Mouse (Mus musculus) olfactory bulb, adult 2 months (tissue): ENCODE data around the gene Mrps34. TPM values are rescaled to one million over a fixed set of nuclear protein-coding genes. Genes with fewer than 3 reads are reported as not detected.

Experiments
- H3K27ac ChIP-seq: fragments of 200-500 bp; 2 replicates; pipeline ENCODE4 v1.5.1; 2012; ENCODE audit warnings: low read depth, low read length; ENCODE audit not compliant: insufficient read depth
- H3K4me1 ChIP-seq: fragments of 200-500 bp; 2 replicates; pipeline ENCODE4 v1.6.1; 2012; ENCODE audit warnings: low read length; ENCODE audit not compliant: control insufficient read depth, insufficient read depth
- H3K4me3 ChIP-seq: fragments of 200-500 bp; 2 replicates; pipeline ENCODE4 v1.5.1; 2012; ENCODE audit warnings: mild to moderate bottlenecking, low read depth, low read length, moderate library complexity; ENCODE audit not compliant: insufficient read depth
- CTCF ChIP-seq: fragments of 200-500 bp; IDR thresholded peaks from 2 replicates; pipeline ENCODE4 v1.5.1; 2012; ENCODE audit warnings: low read depth, mild to moderate bottlenecking, low read length, moderate library complexity; ENCODE audit not compliant: insufficient read depth
- POLR2A ChIP-seq: fragments of 200-500 bp; IDR thresholded peaks from 2 replicates; pipeline ENCODE4 v1.6.1; 2012; ENCODE audit warnings: mild to moderate bottlenecking, low read depth, low read length, moderate library complexity; ENCODE audit not compliant: insufficient read depth
- WGBS: fragments of 180-500 bp; shearing (Covaris S2); methylation state at CpG from one replicate; pipeline ENCODE4 v1.1.7; 2018; 5-methylcytosine and 5-hydroxymethylcytosine counted together
- polyA plus RNA-seq: library from polyadenylated mRNA; stranded (reverse); fragments of >200 nt; gene quantifications from 2 replicates; pipeline ENCODE4 v1.2.4, GENCODE M21; 2012; ENCODE audit warnings: low replicate concordance; ENCODE audit not compliant: missing spikeins, insufficient read depth, insufficient read length

Mrps34 gene
- polyA plus RNA-seq, 1 experiment, result not detected

DNA sequence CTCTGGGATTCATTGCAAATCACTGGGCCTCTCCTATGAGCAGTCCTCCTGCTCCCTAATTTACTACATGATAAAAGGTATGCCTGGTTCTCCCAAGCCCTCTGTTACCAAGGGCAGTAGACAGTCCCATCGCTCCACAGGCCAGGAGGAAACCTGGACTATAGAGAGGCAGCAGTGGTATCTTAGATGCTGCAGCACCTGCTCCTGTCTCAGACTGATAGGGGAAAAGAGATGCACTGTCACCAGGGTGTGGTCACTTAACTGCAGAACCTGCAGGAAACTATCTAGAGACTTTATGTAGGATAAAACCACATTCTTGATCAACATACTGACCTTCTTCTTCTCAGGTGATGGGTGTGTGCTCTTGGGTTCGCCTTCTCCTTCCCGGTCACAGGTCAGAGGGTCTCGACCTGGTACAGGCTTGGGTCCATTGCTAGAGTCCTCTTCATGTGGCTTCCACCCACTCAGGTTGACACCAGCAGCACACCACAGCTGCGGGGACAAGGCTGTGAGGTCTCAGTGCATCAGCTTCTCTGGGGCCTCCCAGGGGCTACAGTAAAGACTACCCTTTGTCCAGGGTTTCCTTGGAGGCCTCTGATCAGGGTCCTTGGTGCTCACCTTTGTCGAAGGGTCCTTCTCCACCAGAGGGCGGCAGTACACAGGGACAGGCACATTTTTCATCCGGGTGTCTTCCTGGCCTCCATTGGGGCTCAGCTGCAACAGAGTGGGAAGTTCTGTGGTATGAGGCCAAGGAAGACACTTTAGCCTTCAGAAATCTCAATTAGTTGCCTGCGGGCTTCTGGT is 8.0 kb downstream of the Mrps34 start:
- Histone ChIP-seq H3K27ac (no peak overlapping the region), H3K4me1 (peaks cover 9% of the 10 kb centered on the region), H3K4me3 (no peak overlapping the region)
- WGBS, result 67% methylated on average over 9 of the region's 9 CpGs
- TF ChIP-seq POLR2A, result no peak
- no peak for TF ChIP-seq CTCF

DNA sequence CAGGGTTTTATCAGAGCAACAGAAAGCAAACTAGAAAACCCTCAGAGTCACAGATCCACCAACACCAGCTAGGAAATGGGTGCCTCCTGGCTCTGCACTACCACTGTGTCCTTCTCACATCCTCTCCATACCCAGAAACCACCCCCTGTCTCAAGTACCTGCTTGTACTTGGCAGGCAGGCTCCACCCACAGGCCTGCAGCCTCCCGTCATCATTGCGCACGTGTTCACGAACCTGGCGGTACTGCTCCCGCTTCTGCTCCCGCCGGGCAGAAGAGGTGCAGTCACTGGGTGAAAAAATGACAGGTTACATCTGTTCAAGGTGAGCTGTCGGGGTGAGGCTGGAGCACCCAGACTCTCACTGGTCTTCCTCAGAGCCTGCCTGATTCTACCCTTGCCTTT is 8.9 kb downstream of the Mrps34 start:
- peaks cover under 1% of the 10 kb centered on the region; the same call in 1 of the 2 replicates for H3K4me1 ChIP-seq
- 89% methylated on average over 9 of the region's 9 CpGs for WGBS
- H3K27ac ChIP-seq, result no peak overlapping the region
- no peak overlapping the region for H3K4me3 ChIP-seq
- TF ChIP-seq CTCF, result no peak

DNA sequence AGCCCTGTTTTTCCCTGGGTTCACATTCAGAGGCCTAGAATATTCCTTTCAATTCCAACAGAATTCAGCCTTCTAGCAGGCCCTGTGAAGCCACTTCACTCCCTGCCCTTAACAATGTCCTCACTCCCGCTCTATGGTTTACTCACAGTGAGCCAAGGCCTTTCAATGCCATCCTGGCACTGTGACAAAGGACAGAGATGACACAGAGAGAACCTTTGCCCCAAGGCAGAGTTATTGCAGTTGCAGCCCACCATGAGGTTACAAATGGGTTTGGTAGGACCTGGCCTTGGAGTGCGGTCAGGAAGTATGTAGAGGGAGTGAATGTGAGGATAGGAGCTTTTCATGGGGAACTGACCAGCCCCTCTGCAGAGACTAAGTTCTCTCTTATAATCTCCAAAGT is 12.7 kb downstream of the Mrps34 start:
- TF ChIP-seq POLR2A (no peak), CTCF (no peak)
- H3K27ac ChIP-seq, result no peak overlapping the region
- peaks cover 3% of the 10 kb centered on the region; the same call in 1 of the 2 replicates for H3K4me1 ChIP-seq
- 80% methylated on average over 2 of the region's 2 CpGs for WGBS
- no peak overlapping the region for H3K4me3 ChIP-seq

DNA sequence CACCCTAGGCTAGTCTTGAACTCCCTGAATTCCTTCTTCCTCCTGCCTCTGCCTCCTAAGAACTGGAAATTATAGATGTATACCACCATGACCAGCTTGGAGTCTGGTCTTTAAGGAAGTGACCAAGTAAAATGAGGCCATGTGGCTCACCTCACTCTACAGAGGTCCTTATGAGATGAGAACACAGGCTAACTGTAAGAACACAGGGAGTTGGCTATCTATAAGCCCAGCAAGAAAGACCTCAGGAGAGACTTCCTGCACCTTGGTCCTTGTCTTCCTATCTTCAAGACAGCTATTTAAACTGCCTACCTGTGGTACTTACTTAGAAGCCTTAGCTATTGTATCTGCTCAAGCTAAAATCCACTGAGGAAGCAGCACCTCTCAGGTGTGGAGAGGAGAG is 19.1 kb downstream of the Mrps34 start:
- TF ChIP-seq CTCF (no peak), POLR2A (no peak)
- H3K4me1 ChIP-seq, result peaks cover 3% of the 10 kb centered on the region; the same call in 1 of the 2 replicates
- H3K27ac ChIP-seq, result no peak overlapping the region
- no peak overlapping the region for H3K4me3 ChIP-seq

DNA sequence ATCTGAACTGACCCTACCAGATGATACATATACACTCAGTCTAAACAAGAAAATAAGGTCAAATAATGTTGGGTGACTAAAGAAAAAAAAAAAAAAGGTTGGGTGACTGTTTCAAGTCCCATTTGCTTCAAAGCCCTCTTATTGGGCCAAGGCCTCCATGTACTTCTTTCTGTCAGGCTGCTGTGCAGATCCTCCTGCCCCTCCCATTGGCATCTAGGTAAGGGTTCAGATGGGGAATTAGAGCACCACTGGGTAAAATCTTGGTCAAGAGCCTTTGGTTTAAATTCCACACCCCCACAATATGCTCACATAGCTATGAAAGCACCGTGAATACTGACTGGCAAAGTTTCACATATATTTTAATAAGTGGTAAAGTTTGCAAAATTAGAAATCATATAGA is 28.3 kb downstream of the Mrps34 start:
- H3K4me1 ChIP-seq, result no peaks in the 10 kb centered on the region
- TF ChIP-seq POLR2A, result no peak
- TF ChIP-seq CTCF, result no peak
- H3K27ac ChIP-seq, result no peak overlapping the region
- WGBS, result 93% methylated on average over 1 of the region's 1 CpGs
- no peak overlapping the region for H3K4me3 ChIP-seq

DNA sequence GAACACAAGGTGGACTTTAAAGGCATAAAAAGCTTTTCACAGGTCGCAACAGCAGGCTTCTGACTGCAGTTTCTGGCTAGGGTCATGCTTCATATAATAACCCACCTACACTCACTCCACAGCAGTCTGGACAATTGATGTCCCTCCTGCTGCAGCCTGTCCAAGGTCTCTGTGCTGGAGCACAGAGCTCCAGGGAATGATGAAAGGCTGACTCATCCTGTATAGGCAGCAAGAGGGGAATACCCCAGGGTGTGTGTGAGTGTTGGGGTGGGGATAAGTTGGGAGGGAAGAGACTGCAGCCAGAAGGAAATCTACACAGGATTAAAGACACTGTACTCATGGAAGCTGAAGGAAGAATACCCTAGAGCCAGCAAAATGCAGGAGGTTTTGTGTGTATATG is 34.6 kb downstream of the Mrps34 start:
- 68% methylated on average over 1 of the region's 1 CpGs for whole genome bisulfite sequencing
- no peak overlapping the region for H3K4me3 ChIP-seq
- peaks cover 3% of the 10 kb centered on the region; the same call in 1 of the 2 replicates for H3K4me1 ChIP-seq
- no peak overlapping the region for H3K27ac ChIP-seq
- no peak for TF ChIP-seq POLR2A
- no peak for TF ChIP-seq CTCF

DNA sequence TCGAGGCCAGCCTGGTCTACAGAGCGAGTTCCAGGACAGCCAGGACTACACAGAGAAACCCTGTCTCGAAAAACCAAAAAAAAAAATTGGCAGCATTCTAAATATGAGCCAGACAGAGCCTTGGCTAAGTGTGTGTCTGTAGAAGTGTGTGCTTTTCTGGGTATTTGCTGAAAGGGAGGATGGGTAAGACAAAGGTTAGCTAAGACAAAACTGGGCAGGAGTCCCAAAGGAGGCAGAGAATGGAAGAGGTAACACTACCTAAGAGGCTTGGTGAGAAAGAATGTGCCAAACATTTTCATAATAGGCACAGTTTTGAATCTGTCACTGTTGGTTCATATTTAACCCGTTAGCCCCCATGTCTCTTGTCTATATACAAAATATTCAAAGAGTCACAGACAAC is 37.5 kb downstream of the Mrps34 start:
- no peak overlapping the region for H3K27ac ChIP-seq
- TF ChIP-seq POLR2A, result no peak
- TF ChIP-seq CTCF, result no peak
- no peak overlapping the region for H3K4me3 ChIP-seq
- WGBS, result 80% methylated on average over 4 of the region's 4 CpGs
- H3K4me1 ChIP-seq, result peaks cover 5% of the 10 kb centered on the region; the same call in 1 of the 2 replicates

DNA sequence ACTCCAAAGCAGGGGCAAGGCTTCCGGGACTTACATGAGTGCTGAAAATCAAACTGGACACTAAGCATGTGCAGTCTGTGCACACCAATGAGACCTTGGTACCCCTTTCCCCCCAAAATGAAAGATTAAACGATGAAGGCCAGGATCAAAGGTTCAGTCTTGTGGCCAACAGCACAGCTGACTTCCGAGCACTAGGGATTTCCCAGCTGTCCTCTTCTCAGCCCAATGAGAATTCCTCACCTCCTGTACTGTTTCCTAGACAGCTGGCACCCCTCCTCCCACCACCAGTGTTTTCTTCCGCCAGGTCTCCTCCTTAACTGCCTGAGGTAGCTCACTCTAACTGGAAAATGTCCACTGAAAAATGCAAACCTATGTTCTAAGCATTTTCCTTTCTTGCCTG is 38.2 kb downstream of the Mrps34 start:
- Histone ChIP-seq H3K27ac (no peak overlapping the region), H3K4me3 (no peak overlapping the region), H3K4me1 (peaks cover 5% of the 10 kb centered on the region; the same call in 1 of the 2 replicates)
- WGBS, result 56% methylated on average over 4 of the region's 4 CpGs
- no peak for TF ChIP-seq CTCF
- TF ChIP-seq POLR2A, result no peak

DNA sequence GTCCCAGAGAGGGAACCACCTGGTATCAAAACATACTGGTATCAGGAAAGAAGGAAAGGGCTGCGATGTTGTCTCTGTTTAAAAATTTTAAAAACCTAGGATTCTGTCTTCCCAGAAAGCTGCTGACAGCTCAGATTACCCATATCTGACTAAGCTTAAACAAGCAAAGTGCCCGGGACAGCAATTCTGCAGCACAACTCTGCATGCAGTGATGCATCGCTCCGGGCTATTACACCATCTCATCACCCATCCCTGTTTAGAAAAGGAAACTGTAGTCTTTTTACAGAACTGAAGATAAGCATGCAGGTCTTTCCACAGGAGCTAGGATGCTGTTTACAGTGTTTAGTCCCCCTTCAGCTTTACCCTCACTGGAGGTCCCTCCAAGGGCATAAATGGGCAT is 40.0 kb downstream of the Mrps34 start:
- Histone ChIP-seq H3K27ac (no peak overlapping the region), H3K4me1 (peaks cover 5% of the 10 kb centered on the region; the same call in 1 of the 2 replicates), H3K4me3 (peak overlapping the region; percentile 37; the same call in 1 of the 2 replicates)
- 50% methylated on average over 4 of the region's 4 CpGs for WGBS
- TF ChIP-seq POLR2A, result no peak
